Mouse (Mus musculus): Measurements from ENCODE around the gene Gpbp1.

The Gpbp1 gene

GRCm38 (mm10) chr13:111477695-111478094 is 12.2 kb downstream of the Gpbp1 start:
- intact Hi-C loops (cut with DNase I): no loop called here

- intact Hi-C loops (cut with DNase I): no loop called here
Measured at GRCm38 (mm10) chr13:111470562-111471237, 19.2 kb downstream of the Gpbp1 start.

GRCm38 (mm10) chr13:111467350-111467749 is 22.6 kb downstream of the Gpbp1 start:
- intact Hi-C loops (cut with DNase I): loop anchor here (10.0 kb wide), 1 partner anchor 797 kb away; no protein-coding TSS in a partner anchor

- intact Hi-C loops (cut with DNase I): loop anchor here (10.0 kb wide), 1 partner anchor 803 kb away; no protein-coding TSS in a partner anchor
Measured at GRCm38 (mm10) chr13:111461424-111461823, 28.5 kb downstream of the Gpbp1 start.

GRCm38 (mm10) chr13:111456790-111457189 is 33.1 kb downstream of the Gpbp1 start:
- intact Hi-C loops (cut with DNase I): loop anchor here (5.0 kb wide), 1 partner anchor 286 kb away; no protein-coding TSS in a partner anchor

- intact Hi-C loops (cut with DNase I): no loop called here
Measured at GRCm38 (mm10) chr13:111444325-111444724, 45.6 kb downstream of the Gpbp1 start.

- intact Hi-C loops (cut with DNase I): no loop called here
Measured at GRCm38 (mm10) chr13:111431174-111431573, 58.7 kb downstream of the Gpbp1 start.

- intact Hi-C loops (cut with DNase I): no loop called here
Measured at GRCm38 (mm10) chr13:111421330-111421729, 68.6 kb downstream of the Gpbp1 start.

- intact Hi-C loops (cut with DNase I): no loop called here
Measured at GRCm38 (mm10) chr13:111418087-111418486, 71.8 kb downstream of the Gpbp1 start.

GRCm38 (mm10) chr13:111413156-111413555 is 76.8 kb downstream of the Gpbp1 start:
- intact Hi-C loops (cut with DNase I): loop anchor here (5.0 kb wide), 3 partner anchors 76 to 446 kb away; no protein-coding TSS in a partner anchor

- intact Hi-C loops (cut with DNase I): loop anchor here (2.0 to 5.0 kb wide), 4 partner anchors 74 to 1020 kb away; no protein-coding TSS in a partner anchor
Measured at GRCm38 (mm10) chr13:111410831-111411230, 79.1 kb downstream of the Gpbp1 start.

- intact Hi-C loops (cut with DNase I): no loop called here
Measured at GRCm38 (mm10) chr13:111406859-111407389, 83.0 kb downstream of the Gpbp1 start.

GRCm38 (mm10) chr13:111405956-111406355 is 84.0 kb downstream of the Gpbp1 start:
- intact Hi-C loops (cut with DNase I): no loop called here

GRCm38 (mm10) chr13:111397600-111398151 is 92.2 kb downstream of the Gpbp1 start:
- intact Hi-C loops (cut with DNase I): no loop called here

GRCm38 (mm10) chr13:111397061-111397460 is 92.8 kb downstream of the Gpbp1 start:
- intact Hi-C loops (cut with DNase I): no loop called here

GRCm38 (mm10) chr13:111395528-111395927 is 94.4 kb downstream of the Gpbp1 start:
- intact Hi-C loops (cut with DNase I): no loop called here

- intact Hi-C loops (cut with DNase I): no loop called here
Measured at GRCm38 (mm10) chr13:111394904-111395303, 95.0 kb downstream of the Gpbp1 start.

- intact Hi-C loops (cut with DNase I): no loop called here
Measured at GRCm38 (mm10) chr13:111394341-111394740, 95.6 kb downstream of the Gpbp1 start.

GRCm38 (mm10) chr13:111393426-111393825 is 96.5 kb downstream of the Gpbp1 start:
- intact Hi-C loops (cut with DNase I): no loop called here

- intact Hi-C loops (cut with DNase I): no loop called here
Measured at GRCm38 (mm10) chr13:111391426-111391825, 98.5 kb downstream of the Gpbp1 start.

GRCm38 (mm10) chr13:111391011-111391410 is 98.9 kb downstream of the Gpbp1 start:
- intact Hi-C loops (cut with DNase I): no loop called here

All from adrenal gland (tissue).